Mouse (Mus musculus) kidney, adult 2 months (tissue): Measurements from ENCODE around the gene Eif2ak4. TPM values are rescaled to one million over a fixed set of nuclear protein-coding genes. Genes with fewer than 3 reads are reported as not detected.

Source experiments
- DNase-seq: peaks from one replicate; pipeline ENCODE4 v3.0.0; 2021
- H3K27ac ChIP-seq: fragments of 200-500 bp; 2 replicates; pipeline ENCODE4 v1.5.1; 2012; ENCODE audit warnings: low read depth, low read length, control low read depth, inconsistent platforms; ENCODE audit not compliant: insufficient read depth
- H3K27me3 ChIP-seq: fragments of 200-500 bp; replicated peaks from 2 replicates; pipeline ENCODE4 v1.6.1; 2012; ENCODE audit warnings: mild to moderate bottlenecking, moderate library complexity, low read length, inconsistent platforms; ENCODE audit not compliant: control insufficient read depth, insufficient read depth
- H3K36me3 ChIP-seq: fragments of 200-500 bp; 2 replicates; pipeline ENCODE4 v1.6.1; 2012; ENCODE audit warnings: mild to moderate bottlenecking, moderate library complexity, low read length, inconsistent platforms; ENCODE audit not compliant: control insufficient read depth, insufficient read depth
- H3K4me1 ChIP-seq: fragments of 200-500 bp; 2 replicates; pipeline ENCODE4 v1.6.1; 2011; ENCODE audit warnings: low read length; ENCODE audit not compliant: control insufficient read depth, insufficient read depth
- H3K4me3 ChIP-seq: fragments of 200-500 bp; 2 replicates; pipeline ENCODE4 v1.5.1; 2011; ENCODE audit warnings: mild to moderate bottlenecking, low read depth, low read length, control low read depth; ENCODE audit not compliant: insufficient read depth
- CTCF ChIP-seq: fragments of 200-500 bp; conservative IDR thresholded peaks from 2 replicates; pipeline ENCODE4 v1.5.1; 2011; ENCODE audit warnings: low read depth, mild to moderate bottlenecking, control low read depth, low read length, moderate library complexity, mixed read lengths; ENCODE audit not compliant: insufficient read depth, insufficient read length
- POLR2A ChIP-seq: fragments of 200-500 bp; IDR thresholded peaks from one replicate; pipeline ENCODE4 v1.6.1; 2011; ENCODE audit warnings: low read depth, low read length, control low read depth
- WGBS: fragments of 180-500 bp; shearing (Covaris S2); methylation state at CpG from one replicate; pipeline ENCODE4 v1.1.7; 2018; 5-methylcytosine and 5-hydroxymethylcytosine counted together
- polyA plus RNA-seq: library from polyadenylated mRNA; depleted of rRNA; stranded (reverse); fragments of >200 nt; gene quantifications from 2 replicates; pipeline ENCODE4 v1.2.3, GENCODE M21; 2012

The Eif2ak4 gene
- polyA plus RNA-seq, 1 experiment: 8.3 TPM

DNA sequence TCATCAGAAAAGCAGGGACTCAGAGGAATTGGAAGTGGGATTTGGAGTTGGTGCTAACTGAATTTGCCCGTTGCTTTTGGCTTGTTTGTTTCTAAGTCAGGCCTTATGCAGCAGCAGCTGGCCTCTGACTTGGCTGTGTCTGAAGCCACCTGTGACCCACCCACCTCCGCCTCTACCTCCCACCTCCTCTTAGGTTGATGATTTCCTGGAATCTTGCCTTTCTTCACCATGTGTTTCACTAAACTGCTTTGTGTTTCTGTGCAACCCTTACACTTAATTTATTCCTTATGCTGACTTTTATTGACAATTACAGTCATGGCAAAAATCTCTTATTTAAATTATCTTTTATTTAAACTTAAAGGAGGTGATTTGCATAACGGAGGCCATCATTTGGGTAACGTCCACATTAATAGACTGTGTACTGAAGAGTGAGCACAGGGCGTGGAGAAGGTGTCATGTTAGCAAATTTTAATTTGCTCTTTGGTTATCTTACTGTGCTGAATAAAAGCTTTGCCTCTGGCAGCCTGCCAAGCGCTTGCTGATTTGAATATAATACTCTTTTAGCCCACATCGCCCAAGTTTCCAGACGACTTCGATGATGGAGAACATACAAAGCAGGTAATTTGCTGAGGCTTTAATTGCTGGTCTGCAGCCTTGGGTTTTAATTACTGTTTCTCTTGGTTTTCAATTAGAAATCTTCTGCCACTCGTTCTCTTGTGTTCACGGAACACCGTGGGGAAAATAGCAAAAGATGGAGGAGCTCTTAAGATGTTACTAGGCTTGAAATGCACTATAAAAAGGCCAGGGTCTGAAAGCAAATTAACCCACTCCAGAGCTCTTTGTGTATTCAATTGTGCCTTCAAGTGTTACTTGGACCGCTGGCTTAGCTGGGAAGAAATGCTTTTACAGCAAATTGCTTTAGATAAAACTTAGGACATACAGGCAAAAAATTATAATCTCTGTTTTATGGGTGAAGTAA, 57.6 kb downstream of the Eif2ak4 start:
- Histone ChIP-seq H3K27ac (no peak overlapping the region), H3K4me1 (no peaks in the 10 kb centered on the region), H3K36me3 (peaks cover 2% of the 10 kb centered on the region), H3K27me3 (no peaks in the 10 kb centered on the region), H3K4me3 (no peak overlapping the region)
- DNase-seq: no peak
- TF ChIP-seq POLR2A: no peak
- TF ChIP-seq CTCF: no peak
- 69% methylated on average over 13 of the region's 13 CpGs for WGBS

DNA sequence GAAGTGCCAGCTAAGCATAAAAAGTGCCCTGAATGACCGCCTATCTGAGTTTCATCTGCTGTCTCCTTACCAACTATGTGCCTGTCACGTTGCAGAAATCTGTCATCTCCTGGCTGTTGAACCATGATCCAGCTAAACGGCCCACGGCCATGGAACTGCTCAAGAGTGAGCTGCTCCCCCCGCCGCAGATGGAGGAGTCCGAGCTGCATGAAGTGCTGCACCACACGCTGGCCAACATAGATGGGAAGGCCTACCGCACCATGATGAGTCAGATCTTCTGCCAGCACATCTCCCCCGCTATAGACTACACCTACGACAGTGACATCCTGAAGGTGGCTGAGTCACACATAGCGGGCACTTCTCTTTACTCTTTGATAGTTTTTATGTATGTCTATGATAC, 59.8 kb downstream of the Eif2ak4 start:
- DNase-seq: no peak
- no peaks in the 10 kb centered on the region for H3K27me3 ChIP-seq
- H3K4me1 ChIP-seq: no peaks in the 10 kb centered on the region
- H3K4me3 ChIP-seq: no peak overlapping the region
- 72% methylated on average over 12 of the region's 12 CpGs for WGBS
- TF ChIP-seq POLR2A: no peak
- TF ChIP-seq CTCF: no peak
- peaks cover 2% of the 10 kb centered on the region; the same call in 1 of the 2 replicates for H3K36me3 ChIP-seq
- H3K27ac ChIP-seq: no peak overlapping the region

DNA sequence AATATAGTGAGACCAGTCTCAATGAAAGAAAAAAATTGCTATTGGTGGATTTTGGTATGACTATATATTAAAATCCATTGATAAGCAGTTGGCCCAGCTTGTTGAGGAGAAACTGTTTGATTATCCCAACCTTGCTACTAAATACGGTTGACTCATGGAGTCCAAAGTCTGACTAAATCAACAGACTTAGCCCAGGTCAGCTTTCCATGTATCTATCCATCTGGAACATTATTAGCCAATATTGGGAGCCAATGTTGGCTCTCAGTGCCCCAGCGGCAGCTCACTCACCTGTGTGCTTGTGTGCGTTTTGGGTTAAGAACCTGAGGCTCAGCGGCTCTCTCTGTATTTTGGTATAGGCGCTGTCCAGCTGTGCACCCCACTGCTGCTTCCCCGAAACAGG, 62.6 kb downstream of the Eif2ak4 start:
- TF ChIP-seq POLR2A: no peak
- TF ChIP-seq CTCF: no peak
- 91% methylated on average over 6 of the region's 6 CpGs for WGBS
- Histone ChIP-seq H3K4me3 (no peak overlapping the region), H3K36me3 (peaks cover 2% of the 10 kb centered on the region; the same call in 1 of the 2 replicates), H3K27ac (no peak overlapping the region), H3K4me1 (no peaks in the 10 kb centered on the region), H3K27me3 (no peaks in the 10 kb centered on the region)
- DNase-seq: no peak

DNA sequence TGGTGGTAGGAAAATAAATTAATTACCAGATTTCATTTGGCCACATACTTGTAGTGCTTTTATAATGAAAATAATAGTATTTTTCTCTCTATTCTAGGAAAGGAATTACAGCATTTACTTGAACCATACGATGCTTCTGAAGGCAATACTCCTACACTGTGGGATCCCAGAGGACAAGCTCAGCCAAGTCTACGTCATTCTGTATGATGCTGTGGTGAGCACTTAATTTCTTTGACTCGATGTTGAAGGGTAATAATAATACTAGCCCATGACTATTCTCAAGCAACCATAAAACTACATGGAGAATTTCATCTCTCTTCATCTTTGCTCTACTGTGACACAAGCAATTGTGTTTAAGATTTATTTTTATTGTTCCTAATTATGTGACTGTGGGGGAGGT, 68.6 kb downstream of the Eif2ak4 start:
- DNase-seq: no peak
- Histone ChIP-seq H3K4me3 (no peak overlapping the region), H3K36me3 (no peaks in the 10 kb centered on the region), H3K27ac (no peak overlapping the region), H3K4me1 (no peaks in the 10 kb centered on the region), H3K27me3 (no peaks in the 10 kb centered on the region)
- TF ChIP-seq POLR2A: no peak
- no peak for TF ChIP-seq CTCF
- WGBS: 82% methylated on average over 3 of the region's 3 CpGs

DNA sequence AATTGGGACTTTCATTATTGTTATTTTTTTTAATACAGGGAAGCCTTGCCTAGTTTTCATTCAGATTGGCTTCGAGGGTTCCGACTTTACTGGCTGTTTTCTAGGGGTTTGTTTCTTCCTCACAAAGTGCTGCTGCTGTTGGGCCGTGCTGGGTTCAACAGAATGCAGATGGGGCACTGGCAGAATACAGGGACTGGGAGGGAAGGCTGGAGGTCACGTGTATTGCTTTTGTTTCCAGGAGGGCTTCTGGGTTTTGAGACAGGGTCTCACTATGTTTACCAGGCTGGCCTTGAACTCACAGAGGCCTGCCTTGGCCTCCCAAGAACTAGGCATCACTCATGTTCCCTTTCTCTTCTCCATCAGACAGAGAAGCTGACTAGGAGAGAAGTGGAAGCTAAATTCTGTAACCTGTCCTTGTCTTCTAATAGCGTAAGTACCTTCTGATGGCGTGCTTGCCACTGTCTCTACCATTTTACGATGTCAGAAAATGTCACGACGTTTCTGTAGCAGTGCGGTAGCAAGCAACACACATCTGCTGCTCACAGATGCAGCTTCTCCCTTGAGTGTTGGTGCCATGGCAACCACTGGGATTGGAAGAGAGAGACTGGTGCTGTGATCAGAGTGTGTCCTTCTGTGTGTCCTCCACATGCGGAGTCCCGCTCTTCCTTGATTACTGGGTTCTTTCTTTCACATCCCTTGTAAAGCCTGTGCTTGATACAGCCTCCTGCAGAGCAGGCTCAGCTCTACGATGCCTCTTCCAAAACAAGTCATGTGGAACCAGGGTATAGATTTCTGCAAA, 69.2 kb downstream of the Eif2ak4 start:
- no peaks in the 10 kb centered on the region for H3K4me1 ChIP-seq
- no peak for DNase-seq
- WGBS: 88% methylated on average over 13 of the region's 13 CpGs
- H3K4me3 ChIP-seq: no peak overlapping the region
- no peaks in the 10 kb centered on the region for H3K36me3 ChIP-seq
- TF ChIP-seq POLR2A (no peak), CTCF (no peak)
- H3K27me3 ChIP-seq: no peaks in the 10 kb centered on the region
- no peak overlapping the region for H3K27ac ChIP-seq

DNA sequence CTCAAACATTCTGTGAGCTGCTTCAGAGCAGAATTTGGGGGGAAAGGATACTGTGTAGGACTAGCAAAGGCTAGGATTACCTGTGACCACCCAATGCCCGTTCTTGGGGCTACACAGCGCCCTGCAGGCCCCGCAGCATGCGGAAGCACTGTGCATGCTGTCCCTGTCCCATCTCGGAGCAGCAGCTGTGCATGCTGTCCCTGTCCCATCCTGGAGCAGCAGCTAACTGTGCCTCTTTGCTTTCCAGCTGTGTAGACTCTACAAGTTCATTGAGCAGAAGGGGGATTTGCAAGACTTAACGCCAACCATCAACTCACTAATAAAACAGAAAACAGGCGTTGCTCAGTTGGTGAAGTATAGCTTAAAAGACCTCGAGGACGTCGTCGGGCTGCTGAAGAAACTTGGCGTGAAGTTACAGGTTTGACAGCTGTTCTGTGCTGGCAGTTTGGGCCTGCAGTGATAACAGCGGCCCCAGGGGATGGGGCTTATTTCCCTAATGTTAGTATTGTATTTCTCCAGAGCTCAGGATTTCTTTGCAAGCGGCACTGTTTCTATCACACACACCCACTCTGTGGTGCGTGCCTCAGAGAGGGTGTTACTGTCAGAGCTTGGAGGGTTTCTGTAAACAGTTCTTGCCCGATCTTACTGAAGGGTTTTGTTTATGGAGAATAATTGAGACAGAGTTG, 73.2 kb downstream of the Eif2ak4 start:
- Histone ChIP-seq H3K4me3 (no peak overlapping the region), H3K36me3 (no peaks in the 10 kb centered on the region), H3K27ac (no peak overlapping the region), H3K4me1 (no peaks in the 10 kb centered on the region), H3K27me3 (no peaks in the 10 kb centered on the region)
- no peak for DNase-seq
- 82% methylated on average over 16 of the region's 16 CpGs for WGBS
- TF ChIP-seq CTCF: no peak
- no peak for TF ChIP-seq POLR2A
